Mouse (Mus musculus): Measurements from ENCODE around the gene Twistnb. TPM values are rescaled to one million over a fixed set of nuclear protein-coding genes. Genes with fewer than 3 reads are reported as not detected.

The Twistnb gene
- polyA plus RNA-seq (2015; fragmentation: Nextera tagmentation; extraction: Ambion mirVana) = 42.3 and 47.0 TPM in 2 replicates

- ATAC-seq (replicated peaks) = peak; percentile 97
- WGBS = under 1% methylated on average over 66 of the region's 66 CpGs
- Histone ChIP-seq H3K4me3 (peak within 1 kb of the TSS; percentile 95), H3K9me3 (no peaks in the 10 kb centered on the region), H3K9ac (peak within 1 kb of the TSS; percentile 68), H3K4me1 (peaks cover 5% of the 10 kb centered on the region), H3K27ac (peak within 1 kb of the TSS; percentile 84), H3K36me3 (replicated peaks) (no peaks in the 10 kb centered on the region), H3K27me3 (replicated peaks) (no peaks in the 10 kb centered on the region; the same call in 1 of the 2 replicates), H3K4me2 (peak within 1 kb of the TSS; percentile 75)
These were observed at the start of gene Twistnb for GRCm38 (mm10) chr12:33429387-33430160. Gene Twistnb, plus strand, starts transcription at chr12:33429635.

- H3K9me3 ChIP-seq = no peaks in the 10 kb centered on the region
- H3K4me1 ChIP-seq = no peaks in the 10 kb centered on the region
- no peak overlapping the region for H3K4me3 ChIP-seq
- H3K9ac ChIP-seq = no peak overlapping the region
- H3K27me3 ChIP-seq (replicated peaks) = 0 out of 2 replicates have a peak, but pooled peaks cover 4% of the 10 kb centered on the region
- no peak overlapping the region for H3K27ac ChIP-seq
- H3K36me3 ChIP-seq (replicated peaks) = no peaks in the 10 kb centered on the region
- WGBS = 3% methylated on average over 5 of the region's 5 CpGs
- no peak overlapping the region for H3K4me2 ChIP-seq
- ATAC-seq (replicated peaks) = peak; percentile 84
These were observed 40.6 kb upstream of the Twistnb start for GRCm38 (mm10) chr12:33388842-33389241.

GRCm38 (mm10) chr12:33390844-33391560 is 38.4 kb upstream of the Twistnb start:
- H3K9me3 ChIP-seq = no peaks in the 10 kb centered on the region
- no peak overlapping the region for H3K9ac ChIP-seq
- H3K36me3 ChIP-seq (replicated peaks) = no peaks in the 10 kb centered on the region
- peaks cover 14% of the 10 kb centered on the region; the same call in 1 of the 2 replicates for H3K4me1 ChIP-seq
- H3K4me2 ChIP-seq = no peak overlapping the region
- no peak for ATAC-seq (replicated peaks)
- 80% methylated on average over 2 of the region's 2 CpGs for WGBS
- no peak overlapping the region for H3K4me3 ChIP-seq
- H3K27me3 ChIP-seq (replicated peaks) = 0 out of 2 replicates have a peak, but pooled peaks cover 4% of the 10 kb centered on the region
- H3K27ac ChIP-seq = no peak overlapping the region

- H3K36me3 ChIP-seq (replicated peaks) = no peaks in the 10 kb centered on the region
- H3K4me3 ChIP-seq = peak within 1 kb of the TSS; percentile 35
- 7% methylated on average over 24 of the region's 24 CpGs for WGBS
- H3K27me3 ChIP-seq (replicated peaks) = no peaks in the 10 kb centered on the region
- no peaks in the 10 kb centered on the region for H3K9me3 ChIP-seq
- peak within 1 kb of the TSS; percentile 33; the same call in 1 of the 2 replicates for H3K9ac ChIP-seq
- peak; percentile 90 for ATAC-seq (replicated peaks)
- peak within 1 kb of the TSS; percentile 54 for H3K4me2 ChIP-seq
- H3K4me1 ChIP-seq = peaks cover 14% of the 10 kb centered on the region; the same call in 1 of the 2 replicates
- H3K27ac ChIP-seq = peak within 1 kb of the TSS; percentile 76
These were observed 34.4 kb upstream of the Twistnb start, which contains the start of gene Efcab10 for GRCm38 (mm10) chr12:33394804-33395623. Gene Efcab10, plus strand, starts transcription at chr12:33394854.

GRCm38 (mm10) chr12:33403265-33403693 is 26.2 kb upstream of the Twistnb start:
- 69% methylated on average over 7 of the region's 7 CpGs for WGBS
- Histone ChIP-seq H3K27me3 (replicated peaks) (no peaks in the 10 kb centered on the region), H3K4me2 (no peak overlapping the region), H3K4me1 (0 out of 2 replicates have a peak, but pooled peaks cover 6% of the 10 kb centered on the region), H3K27ac (no peak overlapping the region), H3K36me3 (replicated peaks) (no peaks in the 10 kb centered on the region), H3K9ac (no peak overlapping the region), H3K4me3 (no peak overlapping the region), H3K9me3 (no peaks in the 10 kb centered on the region)
- ATAC-seq (replicated peaks) = no peak

- Histone ChIP-seq H3K9me3 (no peaks in the 10 kb centered on the region), H3K4me1 (0 out of 2 replicates have a peak, but pooled peaks cover 6% of the 10 kb centered on the region), H3K27ac (0 out of 2 replicates have a peak overlapping the region, but pooled peaks have one; percentile 18), H3K36me3 (replicated peaks) (no peaks in the 10 kb centered on the region), H3K4me2 (no peak overlapping the region), H3K4me3 (no peak overlapping the region), H3K27me3 (replicated peaks) (no peaks in the 10 kb centered on the region), H3K9ac (no peak overlapping the region)
- ATAC-seq (replicated peaks) = peak; percentile 75
- WGBS = 33% methylated on average over 5 of the region's 5 CpGs
These were observed 24.4 kb upstream of the Twistnb start for GRCm38 (mm10) chr12:33404996-33405395.

- WGBS = 30% methylated on average over 6 of the region's 6 CpGs
- H3K4me1 ChIP-seq = 0 out of 2 replicates have a peak, but pooled peaks cover 6% of the 10 kb centered on the region
These were observed 23.9 kb upstream of the Twistnb start for GRCm38 (mm10) chr12:33405398-33406026.

GRCm38 (mm10) chr12:33411580-33412151 is 17.8 kb upstream of the Twistnb start:
- Histone ChIP-seq H3K4me3 (no peak overlapping the region), H3K9ac (no peak overlapping the region), H3K4me1 (no peaks in the 10 kb centered on the region), H3K9me3 (no peaks in the 10 kb centered on the region), H3K27me3 (replicated peaks) (no peaks in the 10 kb centered on the region), H3K27ac (no peak overlapping the region), H3K36me3 (replicated peaks) (no peaks in the 10 kb centered on the region), H3K4me2 (no peak overlapping the region)
- 60% methylated on average over 6 of the region's 6 CpGs for WGBS
- no peak for ATAC-seq (replicated peaks)

More at GRCm38 (mm10) chr12:33405398-33406026, 23.9 kb upstream of the Twistnb start:
- Histone ChIP-seq H3K4me2 (no peak overlapping the region), H3K27ac (0 out of 2 replicates have a peak overlapping the region, but pooled peaks have one; percentile 18), H3K9me3 (no peaks in the 10 kb centered on the region), H3K36me3 (replicated peaks) (no peaks in the 10 kb centered on the region), H3K9ac (no peak overlapping the region), H3K4me3 (no peak overlapping the region), H3K27me3 (replicated peaks) (no peaks in the 10 kb centered on the region)
- ATAC-seq (replicated peaks) = peak; percentile 75

- no peaks in the 10 kb centered on the region for H3K4me1 ChIP-seq
- no peak overlapping the region for H3K27ac ChIP-seq
- 33% methylated on average over 3 of the region's 3 CpGs for WGBS
- no peaks in the 10 kb centered on the region for H3K36me3 ChIP-seq (replicated peaks)
- H3K4me2 ChIP-seq = no peak overlapping the region
- H3K27me3 ChIP-seq (replicated peaks) = no peaks in the 10 kb centered on the region; the same call in 1 of the 2 replicates
- no peaks in the 10 kb centered on the region for H3K9me3 ChIP-seq
- H3K4me3 ChIP-seq = no peak overlapping the region
- H3K9ac ChIP-seq = no peak overlapping the region
- peak; percentile 40 for ATAC-seq (replicated peaks)
These were observed 5.1 kb upstream of the Twistnb start for GRCm38 (mm10) chr12:33424329-33424728.

GRCm38 (mm10) chr12:33427293-33427692 is 2.1 kb upstream of the Twistnb start:
- H3K4me1 ChIP-seq = peaks cover 5% of the 10 kb centered on the region
- no peaks in the 10 kb centered on the region; the same call in 1 of the 2 replicates for H3K27me3 ChIP-seq (replicated peaks)
- no peak overlapping the region for H3K4me3 ChIP-seq
- H3K9me3 ChIP-seq = no peaks in the 10 kb centered on the region
- H3K9ac ChIP-seq = no peak overlapping the region
- no peak for ATAC-seq (replicated peaks)
- no peak overlapping the region for H3K27ac ChIP-seq
- 29% methylated on average over 3 of the region's 3 CpGs for WGBS
- H3K36me3 ChIP-seq (replicated peaks) = no peaks in the 10 kb centered on the region
- H3K4me2 ChIP-seq = no peak overlapping the region

GRCm38 (mm10) chr12:33427726-33428125 is 1.7 kb upstream of the Twistnb start:
- WGBS = 79% methylated on average over 2 of the region's 2 CpGs
- ATAC-seq (replicated peaks) = no peak
- no peak overlapping the region for H3K4me3 ChIP-seq
- H3K36me3 ChIP-seq (replicated peaks) = no peaks in the 10 kb centered on the region
- no peaks in the 10 kb centered on the region; the same call in 1 of the 2 replicates for H3K27me3 ChIP-seq (replicated peaks)
- H3K9ac ChIP-seq = no peak overlapping the region
- no peak overlapping the region for H3K27ac ChIP-seq
- no peak overlapping the region for H3K4me2 ChIP-seq
- peaks cover 5% of the 10 kb centered on the region for H3K4me1 ChIP-seq
- no peaks in the 10 kb centered on the region for H3K9me3 ChIP-seq
